Mouse (Mus musculus): ENCODE measurements at regions not wholly inside any gene's neighbourhood (a gene's known extent, or its start where the extent isn't known, plus 50 kb on each side); places are given as distances from the start of the nearest gene placed in this dataset.

DNA sequence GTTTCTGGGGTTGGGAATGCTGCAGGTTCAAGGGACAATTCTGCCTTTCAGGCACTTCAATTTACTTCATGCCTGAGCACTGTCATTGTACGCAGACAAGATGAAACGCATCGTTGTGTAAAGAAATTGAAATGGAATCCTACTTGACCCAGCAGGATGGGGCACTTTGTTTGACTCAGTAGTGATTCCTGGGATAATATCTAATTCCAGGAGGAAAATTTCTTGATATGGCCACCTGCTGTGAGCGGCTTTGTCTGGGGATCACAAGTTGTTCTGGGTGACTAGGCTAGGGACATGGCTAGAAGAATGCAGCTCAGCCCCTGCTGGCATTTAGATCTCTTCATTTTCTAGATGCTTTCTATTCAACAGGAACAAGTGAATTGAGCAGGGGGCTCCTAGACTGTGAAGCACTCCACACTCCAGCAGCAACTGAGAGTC is 824.9 kb upstream of the Epha7 start:
- TF ChIP-seq CTCF (IDR thresholded peaks at IDR 0.05; ENCODE audit: control insufficient read depth, insufficient read depth, insufficient replicate concordance, low read depth, low read length) (no peak), POLR2A (IDR thresholded peaks at IDR 0.05; ENCODE audit: control insufficient read depth, low read depth, low read length) (no peak)

Data from testis, adult 2 months (tissue).